Mouse (Mus musculus): ENCODE results near the gene Syna. TPM values are rescaled to one million over a fixed set of nuclear protein-coding genes. Genes with fewer than 3 reads are reported as not detected.

Syna gene
- total RNA-seq, 2 experiments from 2014 or later, result not detected

- ATAC-seq (replicated peaks; ENCODE audit: poor library complexity, severe bottlenecking), result peak; percentile 17
Measured at GRCm38 (mm10) chr5:134568964-134569491, 9.1 kb upstream of the Syna start.

DNA sequence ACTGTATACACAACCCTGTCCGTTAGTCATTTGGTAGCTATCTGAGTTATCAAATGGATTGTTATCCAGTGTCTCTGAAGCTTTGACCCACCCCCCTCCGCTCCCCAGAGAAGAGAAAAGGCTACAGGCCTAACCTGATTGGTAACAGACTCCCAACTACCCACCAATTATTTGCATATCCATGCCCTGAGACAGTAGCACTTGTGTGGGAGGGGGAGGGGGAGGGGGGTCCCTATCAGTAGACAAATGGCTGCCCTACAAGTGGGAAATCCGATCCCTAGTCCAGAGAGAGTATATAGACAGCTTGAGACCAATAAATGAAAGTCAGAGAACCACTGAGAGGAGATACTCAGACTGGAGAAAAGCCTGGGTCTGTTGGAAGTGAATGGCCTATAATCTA is 8.1 kb upstream of the Syna start:
- no peak for ATAC-seq (replicated peaks; ENCODE audit: poor library complexity, severe bottlenecking)

DNA sequence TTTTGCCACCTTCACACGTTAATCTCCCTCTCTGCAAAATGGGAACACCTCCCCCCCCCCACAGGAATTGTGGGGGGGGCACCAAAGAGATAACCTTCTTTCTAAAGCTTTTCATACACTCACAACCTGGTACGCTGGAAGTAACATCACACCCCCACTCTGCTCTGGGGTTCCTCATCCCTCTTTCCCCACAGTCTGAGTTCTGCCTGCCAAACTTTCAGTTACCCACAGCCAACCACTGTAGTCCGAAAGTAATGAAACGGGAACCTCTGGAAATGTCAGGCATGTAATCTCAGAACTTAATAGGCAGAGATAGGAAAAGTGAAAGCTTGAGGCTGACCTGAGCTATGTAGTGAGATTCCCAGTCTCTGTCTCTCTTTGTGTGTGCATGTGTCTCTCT is 7.5 kb upstream of the Syna start:
- peak; percentile 59 for ATAC-seq (replicated peaks; ENCODE audit: poor library complexity, severe bottlenecking)

- ATAC-seq (replicated peaks; ENCODE audit: poor library complexity, severe bottlenecking), result no peak
Measured at GRCm38 (mm10) chr5:134565696-134566095, 5.7 kb upstream of the Syna start.

DNA sequence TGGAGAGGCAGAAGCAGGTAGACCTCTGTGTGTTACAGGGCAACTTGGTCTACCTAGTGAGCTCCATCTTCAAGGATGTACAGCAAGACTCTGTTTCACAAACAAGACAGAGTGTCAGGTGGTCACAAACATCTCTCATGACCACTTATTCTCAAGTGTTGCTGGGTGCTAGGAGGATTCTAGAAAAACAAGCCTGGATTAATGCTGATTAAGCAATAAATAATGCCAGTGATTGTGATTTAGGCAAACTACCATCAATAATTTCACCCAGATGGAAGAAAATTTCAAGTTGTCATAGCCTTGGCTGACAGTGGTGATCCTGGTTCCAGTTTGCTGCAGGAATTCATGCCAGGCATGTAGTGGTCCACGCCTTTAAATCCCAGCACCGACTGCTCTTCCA is 4.3 kb upstream of the Syna start:
- no peak for ATAC-seq (replicated peaks; ENCODE audit: poor library complexity, severe bottlenecking)

GRCm38 (mm10) chr5:134560450-134561171 is 640 bp upstream of the Syna start:
- ATAC-seq (replicated peaks; ENCODE audit: poor library complexity, severe bottlenecking), result no peak

GRCm38 (mm10) chr5:134555463-134556164 is 4.4 kb downstream of the Syna start:
- ATAC-seq (replicated peaks; ENCODE audit: poor library complexity, severe bottlenecking), result peak; percentile 36

DNA sequence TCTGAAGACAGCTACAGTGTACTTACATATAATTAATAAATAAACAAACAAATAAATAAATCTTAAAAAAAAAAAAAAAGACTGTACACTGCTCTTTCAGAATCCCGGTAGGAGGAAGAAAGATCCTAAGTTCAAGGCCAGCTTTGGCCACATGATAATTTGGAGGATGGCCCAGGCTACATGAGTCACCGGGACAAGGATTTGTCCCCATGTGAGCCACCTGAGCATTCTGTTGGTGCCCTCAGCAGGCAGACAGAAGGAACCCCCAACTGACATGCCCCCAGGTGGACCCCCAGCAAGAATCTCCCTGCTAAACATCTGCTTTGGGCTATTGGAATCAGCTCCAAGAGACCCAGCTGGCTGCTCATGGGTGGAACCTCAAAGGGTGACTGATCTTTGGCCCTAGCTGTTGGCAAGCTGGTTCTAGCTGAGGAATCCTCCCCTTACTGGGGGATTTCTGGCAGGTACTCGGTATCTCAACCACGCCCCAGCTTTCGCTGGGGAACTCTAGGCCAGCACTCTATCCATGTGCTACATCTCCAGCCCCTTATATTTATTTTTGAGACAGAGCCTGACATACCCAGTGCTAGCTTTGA is 5.9 kb downstream of the Syna start:
- no peak for ATAC-seq (replicated peaks; ENCODE audit: poor library complexity, severe bottlenecking)

GRCm38 (mm10) chr5:134552110-134552972 is 7.6 kb downstream of the Syna start, which contains the start of gene Clip2:
Gene Clip2 (minus strand): TSS chr5:134552434.
- ATAC-seq (replicated peaks; ENCODE audit: poor library complexity, severe bottlenecking), result peak; percentile 78

GRCm38 (mm10) chr5:134551233-134552109 is 8.5 kb downstream of the Syna start:
- ATAC-seq (replicated peaks; ENCODE audit: poor library complexity, severe bottlenecking), result peak; percentile 18

- no peak for ATAC-seq (replicated peaks; ENCODE audit: poor library complexity, severe bottlenecking)
Measured at GRCm38 (mm10) chr5:134550836-134551232, 9.1 kb downstream of the Syna start.

GRCm38 (mm10) chr5:134549640-134550168 is 10.3 kb downstream of the Syna start:
- no peak for ATAC-seq (replicated peaks; ENCODE audit: poor library complexity, severe bottlenecking)

GRCm38 (mm10) chr5:134548306-134548705 is 11.7 kb downstream of the Syna start:
- ATAC-seq (replicated peaks; ENCODE audit: poor library complexity, severe bottlenecking), result no peak

- ATAC-seq (replicated peaks; ENCODE audit: poor library complexity, severe bottlenecking), result no peak
Measured at GRCm38 (mm10) chr5:134546790-134547189, 13.2 kb downstream of the Syna start.

- no peak; the same call in 1 of the 2 replicates for ATAC-seq (replicated peaks; ENCODE audit: poor library complexity, severe bottlenecking)
Measured at GRCm38 (mm10) chr5:134545242-134545629, 14.7 kb downstream of the Syna start.

DNA sequence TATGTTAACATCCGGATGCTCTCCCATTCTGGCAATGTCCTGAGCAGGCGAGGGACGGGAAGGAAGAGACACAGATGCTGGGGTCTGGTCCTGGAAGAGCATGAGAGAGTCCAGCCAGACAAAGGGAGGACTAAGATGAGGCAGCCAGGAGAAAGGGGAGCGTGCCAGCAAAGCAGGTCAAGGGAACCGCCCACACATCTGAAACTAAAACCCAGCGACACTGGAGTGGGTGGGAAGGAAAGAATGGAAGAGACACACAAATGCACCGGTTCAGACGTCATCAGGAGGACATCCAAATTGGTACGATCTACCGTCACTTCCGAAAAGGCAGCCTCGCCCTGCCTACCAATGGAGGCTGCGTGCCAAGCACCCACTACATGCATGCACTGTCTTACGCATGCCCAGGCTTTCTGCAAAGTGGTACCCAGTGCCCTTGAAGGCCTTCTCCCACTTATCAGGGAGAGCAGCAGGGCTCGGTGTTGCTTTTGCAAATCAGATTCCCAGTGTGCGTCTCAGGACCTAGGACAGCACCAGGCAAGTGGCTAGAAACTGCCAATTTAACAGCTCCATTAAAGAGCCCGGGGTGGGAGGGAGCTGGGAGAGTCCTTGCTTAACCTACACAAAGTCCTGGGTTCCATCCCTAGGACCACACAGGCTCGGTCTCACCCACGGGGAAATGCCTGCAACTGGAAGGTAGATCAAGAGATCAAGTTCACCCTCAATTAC is 15.3 kb downstream of the Syna start:
- ATAC-seq (replicated peaks; ENCODE audit: poor library complexity, severe bottlenecking), result no peak

DNA sequence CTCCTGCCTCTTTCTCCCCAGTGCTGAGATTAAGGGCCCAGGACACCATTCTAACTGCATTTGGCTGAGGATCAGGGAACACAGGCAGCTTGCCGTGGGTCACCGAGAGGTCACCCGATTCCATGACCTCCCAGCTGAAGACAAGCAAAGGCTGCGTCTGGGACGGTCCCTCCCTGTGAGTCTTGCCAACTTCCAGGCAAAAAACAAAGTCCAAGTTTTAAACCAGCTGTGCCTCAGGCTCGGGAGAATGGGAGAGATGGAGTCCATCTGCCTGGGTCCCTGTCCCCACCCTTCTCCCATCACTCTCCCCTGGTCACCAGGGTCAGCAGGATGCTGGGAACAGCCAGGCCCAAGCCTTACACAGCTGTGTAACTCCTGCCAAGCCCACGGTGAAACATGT is 18.3 kb downstream of the Syna start:
- no peak for ATAC-seq (replicated peaks; ENCODE audit: poor library complexity, severe bottlenecking)

GRCm38 (mm10) chr5:134540881-134541280 is 19.1 kb downstream of the Syna start:
- ATAC-seq (replicated peaks; ENCODE audit: poor library complexity, severe bottlenecking), result no peak

Measured in granulocyte monocyte progenitor cell, adult 5-6 weeks (primary cell).